Mouse (Mus musculus): Measurements from ENCODE around the gene Gm49368.

Gene Gm49368

DNA sequence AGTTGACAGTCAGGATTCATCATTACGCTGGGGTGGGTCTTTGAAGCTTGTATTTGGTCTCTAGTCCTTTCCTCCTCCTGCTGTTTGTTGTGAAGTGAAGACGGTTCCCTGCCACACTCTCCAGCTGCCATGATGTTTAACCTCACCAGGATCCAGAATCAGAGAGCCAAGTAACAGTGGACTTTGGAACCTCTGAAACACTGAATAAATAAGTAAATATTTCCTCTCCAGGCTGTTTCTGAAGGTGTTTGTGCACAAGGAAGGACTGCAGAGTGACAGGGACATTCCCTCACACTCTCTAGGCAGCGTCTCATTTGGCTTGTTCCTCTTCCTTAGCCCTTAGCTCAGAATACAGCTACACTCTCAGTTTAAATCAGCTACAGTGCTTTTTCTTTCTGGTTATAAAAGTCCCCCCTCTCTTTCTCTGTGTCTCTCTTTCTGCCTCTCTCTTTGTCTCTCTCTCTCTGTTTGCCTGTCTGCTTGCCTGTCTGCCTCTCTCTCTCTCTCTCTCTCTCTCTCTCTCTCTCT is 5.5 kb upstream of the Gm49368 start:
- DNase-seq (ENCODE audit: low spot score in 2 of 2): no peak

DNA sequence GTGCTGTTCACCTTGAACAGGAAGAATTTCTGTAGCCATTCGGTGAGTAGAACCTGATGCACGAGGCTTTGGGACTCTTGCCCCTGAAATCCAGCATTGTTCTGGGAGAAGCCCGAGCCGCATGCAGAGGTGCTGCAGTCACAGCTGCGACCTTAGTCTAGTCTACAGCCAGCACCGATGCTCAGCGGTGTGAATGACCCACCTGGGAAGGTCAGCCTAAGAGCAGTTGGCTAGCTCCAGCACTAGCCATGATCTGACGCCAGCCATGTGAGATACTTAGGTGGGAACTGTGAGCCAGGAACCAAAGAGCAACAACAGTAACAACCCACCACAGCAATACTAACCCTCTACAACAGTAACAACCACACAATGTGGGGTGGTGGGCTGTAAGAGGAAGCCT is 4.6 kb upstream of the Gm49368 start:
- DNase-seq (ENCODE audit: low spot score in 2 of 2): no peak

DNA sequence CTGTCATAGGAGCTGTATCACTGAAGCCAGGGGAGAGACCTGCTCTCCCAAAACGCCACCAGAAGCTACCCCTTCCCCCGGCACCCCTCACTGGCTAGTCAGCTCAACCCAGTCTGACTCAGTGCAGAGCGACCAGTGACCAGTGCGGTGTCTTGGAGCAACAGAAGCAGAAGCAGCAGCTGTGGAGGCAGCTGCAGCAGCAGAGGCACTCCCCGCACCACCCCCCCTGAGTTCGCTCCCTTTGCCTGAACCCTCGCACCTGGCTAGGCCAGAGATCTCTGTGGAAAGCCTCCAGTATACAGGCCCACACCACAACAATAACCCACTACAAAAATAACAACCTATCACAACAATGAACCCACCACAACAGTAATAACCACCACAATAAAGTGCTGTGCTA is 3.9 kb upstream of the Gm49368 start:
- no peak for DNase-seq (ENCODE audit: low spot score in 2 of 2)

DNA sequence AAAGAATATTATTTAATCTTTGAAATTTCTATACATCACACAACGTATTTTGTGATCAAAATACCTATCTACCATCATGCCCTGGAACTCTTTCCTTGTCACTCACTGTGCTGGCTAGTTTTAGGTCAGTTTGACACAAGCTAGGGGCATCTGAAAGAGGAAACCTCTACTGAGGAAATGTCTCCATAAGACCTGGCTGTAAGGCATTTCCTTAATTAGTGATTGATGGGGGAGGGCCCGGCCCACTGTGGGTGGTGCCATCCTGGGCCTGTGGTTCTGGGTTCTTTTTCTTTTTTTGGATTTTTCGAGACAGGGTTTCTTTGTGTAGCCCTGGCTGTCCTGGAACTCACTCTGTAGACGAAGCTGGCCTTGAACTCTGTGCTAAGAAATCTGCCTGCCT is 3.4 kb upstream of the Gm49368 start:
- no peak for DNase-seq (ENCODE audit: low spot score in 2 of 2)

DNA sequence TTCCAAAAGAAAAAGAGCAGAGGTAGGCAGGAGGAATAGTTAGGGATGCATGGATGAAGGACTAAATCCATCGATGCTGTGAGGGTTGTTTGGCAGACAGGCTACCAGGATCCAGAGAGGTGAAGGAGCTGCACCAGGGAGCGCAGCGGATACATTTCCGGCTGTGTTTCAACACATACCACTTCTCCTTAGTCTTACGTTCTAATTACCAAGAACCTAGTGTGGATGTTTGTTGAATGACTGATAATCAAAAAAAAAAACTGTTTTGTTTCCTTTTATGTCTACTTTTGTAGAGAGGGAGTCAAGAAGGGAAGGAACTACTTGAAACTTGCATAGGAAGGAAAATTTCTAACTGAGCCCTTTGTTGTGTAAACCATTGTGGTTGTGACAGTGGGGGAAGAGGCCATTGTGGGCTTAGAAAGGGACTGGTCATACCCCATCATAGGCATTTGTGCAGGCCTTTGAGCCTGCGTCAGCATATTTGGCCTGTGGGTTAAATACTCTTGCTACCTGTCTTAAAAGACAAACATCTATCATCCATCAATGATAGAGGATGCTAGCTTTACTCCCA is 813 bp downstream of the Gm49368 start:
- DNase-seq (ENCODE audit: low spot score in 2 of 2): no peak

DNA sequence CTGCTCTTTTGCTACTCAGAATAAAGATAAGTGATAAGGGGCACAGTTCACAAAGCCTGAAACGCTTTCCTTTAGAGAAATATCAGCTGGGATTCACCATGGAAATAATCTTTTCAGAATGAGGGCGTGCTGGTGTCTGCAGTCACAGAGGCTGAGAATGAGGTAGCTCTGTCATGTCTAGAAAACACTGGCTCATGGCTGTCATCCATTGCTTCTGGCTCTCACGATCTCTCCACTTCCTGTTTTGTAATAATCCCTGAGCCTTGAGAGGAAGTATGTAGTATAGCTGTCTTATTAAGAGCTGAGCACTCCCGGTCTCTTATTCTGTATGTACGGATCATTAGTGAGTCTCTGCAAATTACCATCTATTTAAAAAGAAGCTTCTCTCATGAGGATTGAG is 3.1 kb downstream of the Gm49368 start:
- DNase-seq (ENCODE audit: low spot score in 2 of 2): no peak

DNA sequence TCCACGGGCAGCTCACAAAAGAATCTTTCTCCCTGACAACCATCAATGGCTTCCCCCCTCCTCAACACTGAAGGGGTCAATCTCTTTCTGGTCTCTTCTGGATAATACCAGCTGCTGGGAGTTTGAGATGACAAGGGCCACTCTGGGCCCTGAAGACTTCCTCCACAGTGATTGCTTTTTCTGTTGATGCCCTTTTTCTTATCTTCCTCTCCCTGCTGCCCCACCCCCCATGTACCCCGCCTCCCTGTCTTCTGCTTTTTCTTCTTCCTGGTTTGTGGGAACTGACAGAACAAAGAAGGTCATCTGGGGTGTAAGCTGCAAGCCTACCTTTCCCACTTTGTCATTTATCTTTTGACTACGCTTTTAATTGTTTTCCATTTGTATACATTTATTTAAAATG is 5.4 kb downstream of the Gm49368 start:
- no peak for DNase-seq (ENCODE audit: low spot score in 2 of 2)

DNA sequence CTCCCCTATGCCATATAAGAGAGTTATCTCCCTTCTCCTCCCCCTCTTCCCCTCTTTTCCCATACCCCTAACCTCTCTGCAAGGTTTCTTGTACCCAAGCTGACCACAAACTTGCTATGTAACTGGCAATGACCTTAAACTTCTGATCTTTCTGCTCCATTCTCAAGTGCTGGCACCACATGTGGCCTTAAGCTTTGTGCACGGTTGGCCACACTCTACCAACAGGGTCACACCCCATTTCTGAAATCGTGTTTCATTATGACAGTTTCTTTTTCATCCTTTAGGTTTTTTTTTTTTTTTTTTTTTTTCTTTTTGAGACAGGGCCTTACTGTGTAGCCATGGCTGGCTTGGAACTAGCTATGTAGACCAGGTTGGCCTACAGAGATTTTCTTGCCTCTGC is 7.4 kb downstream of the Gm49368 start:
- no peak for DNase-seq (ENCODE audit: low spot score in 2 of 2)

DNA sequence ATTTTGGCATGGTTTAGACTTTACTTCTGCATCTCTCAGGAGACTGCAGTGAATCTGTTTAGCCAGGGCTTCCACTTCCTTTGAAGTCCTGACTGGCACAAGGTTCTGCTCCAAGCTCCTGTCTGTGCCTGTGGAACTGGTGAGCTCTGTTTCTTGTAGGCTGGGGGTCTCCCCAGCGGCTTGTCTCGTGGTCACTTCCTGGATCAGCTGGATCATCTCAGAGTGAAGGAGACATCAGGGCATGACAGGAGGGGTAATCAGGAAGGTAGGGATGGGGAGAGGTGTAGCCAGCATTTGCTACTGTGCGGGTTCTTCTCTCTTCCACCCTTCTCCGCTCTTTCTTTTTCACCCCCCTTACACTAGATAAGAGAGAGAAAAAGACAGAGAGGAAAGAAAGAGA is 9.3 kb downstream of the Gm49368 start:
- no peak for DNase-seq (ENCODE audit: low spot score in 2 of 2)

DNA sequence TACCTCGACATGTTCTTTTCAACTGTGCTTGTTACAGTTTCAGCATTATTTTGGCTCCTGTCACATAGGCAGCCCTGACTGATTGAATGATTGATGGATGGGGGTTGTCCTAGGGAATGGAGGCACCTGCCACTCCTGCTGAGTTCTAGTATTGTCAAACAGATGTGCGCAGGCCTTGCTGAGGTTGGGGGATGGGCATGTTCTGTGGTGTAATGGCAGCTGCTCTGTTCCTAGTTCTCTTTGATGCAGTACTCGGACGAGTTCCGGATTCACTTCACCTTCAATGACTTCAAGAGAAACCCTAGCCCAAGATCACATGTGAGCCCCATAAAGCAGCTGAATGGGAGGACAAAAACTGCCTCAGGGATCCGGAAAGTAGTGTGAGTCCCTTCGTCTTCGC is 17.5 kb downstream of the Gm49368 start:
- DNase-seq (ENCODE audit: low spot score in 2 of 2): no peak

DNA sequence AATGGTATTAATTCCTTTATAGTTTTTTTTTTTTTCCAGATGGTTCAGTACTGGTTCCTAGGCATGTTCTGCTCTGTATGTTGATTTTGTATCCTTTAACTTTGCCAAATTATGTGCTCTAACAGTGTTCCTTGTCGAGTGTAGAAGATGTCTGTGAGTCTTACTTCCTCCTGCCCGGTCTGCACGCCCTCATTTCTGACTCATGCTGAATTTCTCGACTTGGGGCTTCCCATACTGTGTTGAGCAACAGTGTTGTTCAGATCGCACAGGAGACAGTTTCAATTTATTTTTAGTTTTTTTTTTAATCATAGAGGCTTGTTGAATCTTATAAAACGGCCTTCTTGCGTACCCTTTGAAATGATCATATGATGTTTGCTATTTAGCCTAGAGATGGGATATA is 26.7 kb downstream of the Gm49368 start:
- no peak for DNase-seq (ENCODE audit: low spot score in 2 of 2)

DNA sequence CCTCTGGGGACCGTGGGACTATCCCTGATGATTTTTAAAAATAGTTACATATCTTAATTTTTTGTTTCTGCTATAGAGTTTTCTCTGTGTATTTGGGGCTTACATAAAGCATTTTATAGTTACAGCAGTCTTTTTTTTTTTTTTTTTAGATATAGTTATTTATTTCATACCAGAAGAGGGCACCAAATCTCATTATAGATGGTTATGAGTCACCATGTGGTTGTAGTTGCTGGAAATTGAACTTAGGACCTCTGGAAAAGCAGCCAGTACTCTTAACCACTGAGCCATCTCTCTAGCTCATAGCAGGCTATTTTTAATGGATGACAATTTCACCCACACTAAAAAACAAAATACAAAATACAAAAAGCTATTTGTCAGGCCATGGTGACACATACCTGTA is 35.7 kb downstream of the Gm49368 start:
- no peak for DNase-seq (ENCODE audit: low spot score in 2 of 2)

DNA sequence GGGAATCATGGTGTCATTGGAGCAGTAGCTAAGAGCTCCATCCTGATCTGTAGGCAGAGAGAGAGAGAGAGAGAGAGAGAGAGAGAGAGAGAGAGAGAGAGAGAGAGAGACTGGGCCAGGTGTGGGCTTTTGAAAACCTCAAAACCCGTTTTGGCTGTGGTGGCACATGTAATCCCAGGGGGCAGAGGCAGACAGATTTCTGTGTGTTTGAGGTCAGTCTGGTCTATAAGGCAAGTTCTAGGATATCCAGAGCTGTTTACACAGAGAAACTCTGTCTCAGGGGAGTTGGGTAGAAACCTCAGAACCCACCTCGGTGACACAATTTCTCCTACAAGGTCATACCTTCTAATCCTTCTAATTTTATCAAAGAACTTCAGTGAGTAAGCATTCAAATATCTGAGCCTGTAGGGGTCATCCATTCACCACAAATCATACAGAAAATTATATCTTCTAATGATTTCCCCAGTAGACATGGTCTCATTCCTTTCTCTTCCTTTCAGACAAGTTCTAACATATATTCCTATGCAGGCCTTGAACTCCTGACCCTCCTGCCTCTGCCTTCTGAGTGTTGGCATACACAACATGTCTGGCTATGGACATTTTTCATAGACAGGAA is 38.4 kb downstream of the Gm49368 start:
- no peak for DNase-seq (ENCODE audit: low spot score in 2 of 2)

DNA sequence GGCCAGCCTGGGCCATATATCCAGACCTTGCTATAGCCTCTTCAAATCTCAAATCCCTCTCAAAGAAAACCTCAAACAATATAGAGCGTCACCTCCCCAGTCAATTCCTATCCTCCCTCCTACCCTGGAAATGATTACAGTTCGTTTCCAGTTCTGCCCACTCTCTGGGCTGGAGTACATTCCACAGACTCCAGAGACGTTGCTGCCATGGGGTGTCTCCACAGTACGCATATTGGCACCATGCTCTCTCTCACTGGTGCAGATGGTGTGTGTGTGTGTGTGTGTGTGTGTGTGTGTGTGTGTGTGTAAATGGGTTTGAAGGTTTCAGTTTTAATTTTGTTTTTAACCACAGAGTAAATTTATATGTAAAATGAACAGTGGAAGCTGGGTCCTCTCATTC is 42.8 kb downstream of the Gm49368 start:
- peak; percentile 15 to 17 for DNase-seq (ENCODE audit: low spot score in 2 of 2)

DNA sequence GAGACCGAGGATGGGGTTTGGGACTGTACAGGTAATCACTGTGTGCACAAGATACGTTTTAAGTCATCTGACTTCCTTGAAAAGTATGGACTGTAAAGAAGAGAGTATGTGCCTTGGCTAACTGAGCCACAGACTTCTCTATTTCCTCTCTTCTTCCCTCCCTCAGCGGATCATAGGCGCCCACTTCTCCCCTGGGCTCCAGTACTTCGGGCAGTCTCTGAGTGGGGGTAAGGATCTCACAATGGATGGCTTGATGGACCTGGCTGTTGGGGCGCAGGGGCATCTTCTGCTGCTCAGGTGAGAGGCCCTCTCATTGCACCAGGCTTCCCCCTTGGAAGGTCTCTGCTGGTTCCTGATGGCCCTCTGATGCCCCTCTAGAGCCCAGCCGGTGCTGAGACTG is 45.0 kb downstream of the Gm49368 start:
- DNase-seq (ENCODE audit: low spot score in 2 of 2): no peak

DNA sequence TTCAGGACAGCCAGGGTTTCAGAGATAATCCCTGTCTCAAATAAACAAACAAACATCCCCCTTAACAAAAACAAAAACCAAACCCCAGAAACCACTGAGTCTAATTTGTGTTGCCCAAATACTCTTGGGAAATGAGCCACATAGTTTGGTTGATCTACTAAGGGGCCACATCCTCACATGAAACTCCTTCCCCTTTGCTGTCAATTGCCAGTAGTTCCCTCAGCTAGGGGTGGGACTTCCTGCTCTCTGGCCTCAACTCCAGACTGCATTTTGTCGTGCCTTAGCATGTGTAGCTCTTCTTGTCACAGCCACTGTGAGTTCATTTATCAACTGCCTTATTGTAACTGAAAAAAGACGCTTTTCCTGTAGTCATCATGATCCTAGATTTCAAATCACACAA is 47.8 kb downstream of the Gm49368 start:
- DNase-seq (ENCODE audit: low spot score in 2 of 2): no peak

DNA sequence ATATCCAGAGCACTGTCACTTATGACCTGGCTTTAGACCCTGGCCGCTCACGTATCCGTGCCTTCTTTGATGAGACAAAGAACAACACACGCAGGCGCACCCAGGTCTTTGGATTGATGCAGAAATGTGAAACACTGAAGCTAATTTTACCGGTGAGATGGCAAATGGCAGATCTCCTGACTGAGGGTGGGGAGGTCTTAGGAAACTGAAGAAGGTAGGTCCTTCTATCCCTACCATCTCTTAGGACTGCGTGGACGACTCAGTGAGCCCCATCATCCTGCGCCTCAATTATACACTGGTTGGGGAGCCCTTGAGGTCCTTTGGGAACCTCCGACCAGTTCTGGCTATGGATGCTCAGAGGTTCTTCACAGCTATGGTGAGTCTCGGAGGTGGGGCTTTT is 49.6 kb downstream of the Gm49368 start:
- no peak for DNase-seq (ENCODE audit: low spot score in 2 of 2)

DNA sequence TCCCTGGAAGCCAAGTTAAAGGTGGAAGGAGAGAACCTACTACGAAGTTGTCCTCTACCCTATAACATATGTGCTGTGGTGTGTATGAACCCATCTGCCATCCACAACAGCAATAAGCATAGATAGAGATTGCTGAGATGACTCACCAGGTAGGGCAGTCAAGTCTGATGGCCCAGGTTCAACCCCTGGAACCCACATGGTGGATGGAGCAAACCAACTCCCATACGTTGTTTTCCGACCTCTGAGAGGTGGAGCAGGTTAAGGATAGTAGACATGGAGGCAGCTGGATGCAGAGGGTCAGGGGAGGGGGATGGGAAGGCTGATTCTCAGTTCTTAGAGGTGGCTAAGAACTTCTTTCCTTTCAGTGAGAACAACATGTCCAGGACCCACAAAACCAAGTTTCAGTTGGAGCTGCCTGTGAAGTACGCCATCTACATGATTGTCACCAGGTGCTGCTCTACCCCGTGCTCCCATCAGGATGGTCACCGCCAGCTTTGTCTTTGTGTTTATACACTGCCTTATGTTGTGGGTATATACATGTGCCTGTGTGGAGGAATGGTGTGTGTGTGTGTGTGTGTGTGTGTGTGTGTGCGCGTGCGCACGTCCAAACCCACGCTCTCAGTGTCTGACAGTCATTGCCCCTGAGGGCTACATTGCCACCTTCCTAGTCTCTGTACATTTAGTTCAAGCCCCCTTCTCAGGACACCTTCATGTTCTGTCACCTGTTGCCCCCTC is 52.1 kb downstream of the Gm49368 start:
- no peak for DNase-seq (ENCODE audit: low spot score in 2 of 2)

DNA sequence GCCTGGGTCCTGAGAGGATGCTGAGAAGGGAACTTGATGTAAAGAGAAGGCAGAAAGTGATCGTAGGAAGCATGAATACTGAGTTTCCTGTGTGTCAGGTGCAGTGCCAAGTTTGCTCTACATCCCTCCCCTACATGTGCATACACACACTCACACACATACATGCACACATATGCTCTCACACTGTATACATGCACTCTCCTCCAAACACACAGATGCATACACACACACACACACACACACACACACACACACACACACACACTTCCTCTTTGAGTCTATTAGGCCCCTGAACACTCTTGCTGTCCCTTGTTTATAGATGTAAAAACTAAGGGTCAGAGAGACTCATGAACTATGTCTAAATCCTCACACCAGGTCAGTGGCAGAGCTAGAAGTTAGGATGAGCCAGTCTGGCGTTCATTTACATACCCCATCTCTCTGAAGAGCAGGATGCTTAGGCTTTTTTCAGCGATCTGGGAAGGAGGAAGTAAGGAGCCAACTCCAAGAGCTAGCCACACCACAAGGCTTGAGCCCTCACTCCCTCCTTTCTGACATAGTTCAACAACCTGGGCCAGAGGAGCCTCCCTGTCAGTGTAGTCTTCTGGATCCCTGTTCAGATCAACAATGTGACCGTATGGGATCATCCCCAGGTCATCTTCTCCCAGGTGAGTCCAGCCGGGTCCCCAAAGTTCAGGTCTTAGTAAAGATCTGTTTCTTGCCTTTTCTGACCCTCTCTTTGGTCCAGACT is 52.9 kb downstream of the Gm49368 start:
- DNase-seq (ENCODE audit: low spot score in 2 of 2): no peak

DNA sequence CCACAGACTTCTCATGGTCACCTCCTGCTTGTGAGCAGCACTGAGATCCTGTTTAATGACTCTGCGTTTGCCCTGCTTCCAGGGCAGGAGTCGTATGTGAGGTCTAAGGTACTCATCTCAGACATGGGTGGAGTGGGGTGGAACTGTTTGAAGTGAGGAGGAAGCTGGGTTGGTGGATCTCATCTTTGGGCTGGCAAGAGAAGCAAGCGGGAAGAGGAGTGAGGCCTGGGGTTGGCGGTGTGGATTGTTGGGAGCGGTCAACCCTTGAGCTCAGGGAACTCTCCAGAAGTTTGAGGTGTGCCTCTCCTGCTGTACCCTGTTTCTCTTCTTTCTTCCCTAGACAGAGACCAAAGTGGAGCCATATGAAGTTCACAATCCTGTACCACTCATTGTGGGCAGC is 53.9 kb downstream of the Gm49368 start:
- no peak for DNase-seq (ENCODE audit: low spot score in 2 of 2)

DNA sequence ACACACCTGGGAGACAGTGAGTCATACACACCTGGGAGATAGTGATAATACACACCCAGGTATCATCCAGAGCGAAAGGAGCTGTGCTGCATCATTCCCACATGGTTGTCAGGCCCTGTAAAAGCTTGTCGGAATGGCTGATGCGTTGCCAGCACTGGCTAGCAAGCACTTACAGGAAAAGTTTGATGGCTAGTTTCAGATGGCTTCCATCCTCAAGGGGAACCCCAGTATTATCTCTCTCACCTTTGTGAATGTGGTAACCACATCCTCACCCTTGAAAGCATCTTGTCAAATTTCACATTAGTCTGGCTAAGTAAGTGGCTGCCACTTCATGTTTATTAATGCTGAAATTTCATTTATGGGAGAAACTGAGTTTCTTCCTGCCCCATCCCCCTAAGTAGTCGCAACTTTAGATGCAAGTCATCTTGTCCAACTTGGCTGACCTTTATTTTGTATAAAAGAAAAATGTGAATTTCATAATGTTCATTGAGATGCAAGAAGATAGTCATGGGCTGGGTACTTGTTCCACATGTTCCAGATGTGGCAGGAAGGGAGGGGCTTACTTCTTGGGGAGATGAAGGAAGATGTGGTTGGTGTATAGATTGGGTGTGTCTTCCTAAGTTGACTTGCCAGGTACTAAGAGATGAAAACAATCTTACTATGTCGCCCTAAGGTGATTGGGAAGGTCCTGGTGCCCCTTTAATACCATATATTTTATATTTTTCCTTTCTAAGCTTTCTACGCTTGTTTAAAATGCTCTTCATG is 57.4 kb downstream of the Gm49368 start:
- no peak for DNase-seq (ENCODE audit: low spot score in 2 of 2)

Measured in frontal cortex, postnatal 14 days (tissue).